Mouse (Mus musculus) embryonic facial prominence, embryonic 11.5 days (tissue): ENCODE data around the gene Zfp385c. TPM values are rescaled to one million over a fixed set of nuclear protein-coding genes. Genes with fewer than 3 reads are reported as not detected.

Experiments
- ATAC-seq: fragments of 200-750 bp; cut with Nextera tagmentation; replicated peaks from 2 replicates; pipeline ENCODE4 v1.8.0; 2017; ENCODE audit warnings: low read depth; ENCODE audit not compliant: insufficient number of reproducible peaks, low FRiP score, low TSS enrichment
- DNase-seq: peaks from one replicate; pipeline ENCODE4 v3.0.0-alpha.2; 2015; ENCODE audit warnings: low spot score
- H3K27ac ChIP-seq: fragments of 300-500 bp; sonication (generic); replicated peaks from 2 replicates; pipeline ENCODE4 v1.5.1; 2014; ENCODE audit warnings: mild to moderate bottlenecking, low read depth, low read length, control low read depth
- H3K27me3 ChIP-seq: fragments of 300-500 bp; sonication (generic); 2 replicates; pipeline ENCODE4 v1.6.1; 2014; ENCODE audit warnings: mild to moderate bottlenecking, low read length, moderate library complexity, mixed read lengths; ENCODE audit not compliant: control insufficient read depth, insufficient read depth
- H3K36me3 ChIP-seq: fragments of 300-500 bp; sonication (generic); replicated peaks from 2 replicates; pipeline ENCODE4 v1.6.1; 2014; ENCODE audit warnings: low read depth, mild to moderate bottlenecking, low read length, moderate library complexity, mixed read lengths; ENCODE audit not compliant: control insufficient read depth, insufficient read depth
- H3K4me1 ChIP-seq: fragments of 300-500 bp; sonication (generic); 2 replicates; pipeline ENCODE4 v1.6.1; 2014; ENCODE audit warnings: low read length, mixed read lengths; ENCODE audit not compliant: control insufficient read depth, insufficient read depth
- H3K4me2 ChIP-seq: fragments of 300-500 bp; sonication (generic); 2 replicates; pipeline ENCODE4 v1.6.1; 2014; ENCODE audit warnings: low read depth, mild to moderate bottlenecking, control low read depth, low read length, moderate library complexity
- H3K4me3 ChIP-seq: fragments of 300-500 bp; sonication (generic); 2 replicates; pipeline ENCODE4 v1.5.1; 2014; ENCODE audit warnings: low read depth, low read length, control low read depth
- H3K9ac ChIP-seq: fragments of 300-500 bp; sonication (generic); replicated peaks from 2 replicates; pipeline ENCODE4 v1.6.1; 2014; ENCODE audit warnings: mild to moderate bottlenecking, control low read depth, low read length
- H3K9me3 ChIP-seq: fragments of 300-500 bp; sonication (generic); replicated peaks from 2 replicates; pipeline ENCODE4 v1.6.1; 2016; ENCODE audit warnings: mild to moderate bottlenecking, low read length, inconsistent platforms, mixed read lengths; ENCODE audit not compliant: control insufficient read depth
- WGBS: fragments of 180-500 bp; shearing (Covaris S2); extraction: QIAGEN DNeasy Blood & Tissue Kit; methylation state at CpG from one replicate; pipeline ENCODE4 v1.1.7; 2014; 5-methylcytosine and 5-hydroxymethylcytosine counted together
- polyA plus RNA-seq: library from polyadenylated mRNA; unstranded; fragments of >200 nt; fragmentation: Nextera tagmentation; extraction: Ambion mirVana; gene quantifications from 2 replicates; pipeline ENCODE4 v1.2.1, GENCODE M21; 2014

Zfp385c gene
- polyA plus RNA-seq, 1 experiment from 2014 or later, result 1.2 TPM

- Histone ChIP-seq H3K4me3 (no peak overlapping the region), H3K27ac (no peak overlapping the region), H3K9me3 (no peaks in the 10 kb centered on the region), H3K27me3 (no peaks in the 10 kb centered on the region), H3K9ac (no peak overlapping the region), H3K4me2 (no peak overlapping the region), H3K4me1 (no peaks in the 10 kb centered on the region), H3K36me3 (no peaks in the 10 kb centered on the region)
- DNase-seq, result no peak
- ATAC-seq, result no peak
- 82% methylated on average over 2 of the region's 2 CpGs for WGBS
Measured at GRCm38 (mm10) chr11:100684084-100684483, 8.2 kb downstream of the Zfp385c start.

DNA sequence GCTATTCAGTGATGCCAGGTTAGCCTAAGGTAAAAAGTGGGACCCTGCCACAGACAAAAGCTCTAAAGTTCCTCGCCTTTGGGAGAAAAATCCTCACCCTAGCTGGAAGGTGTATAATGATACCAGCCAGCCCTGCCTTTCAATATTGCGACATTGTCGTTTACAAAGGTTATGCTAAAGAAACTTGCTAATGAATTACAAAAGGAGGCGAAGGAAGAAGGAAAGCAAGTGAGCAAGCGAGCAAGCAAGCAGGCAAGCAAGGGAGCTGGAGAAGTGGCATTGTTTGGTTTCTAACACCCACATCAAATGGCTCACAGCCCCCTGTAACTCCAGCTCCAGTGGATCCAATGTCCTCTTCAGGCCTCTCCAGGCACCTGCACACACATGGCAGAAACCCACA is 9.7 kb downstream of the Zfp385c start:
- H3K4me3 ChIP-seq, result no peak overlapping the region
- no peaks in the 10 kb centered on the region for H3K9me3 ChIP-seq
- H3K27me3 ChIP-seq, result no peaks in the 10 kb centered on the region
- no peak overlapping the region for H3K4me2 ChIP-seq
- WGBS, result 66% methylated on average over 5 of the region's 5 CpGs
- H3K9ac ChIP-seq, result no peak overlapping the region
- no peak for DNase-seq
- H3K27ac ChIP-seq, result no peak overlapping the region
- ATAC-seq, result no peak
- no peaks in the 10 kb centered on the region for H3K36me3 ChIP-seq
- no peaks in the 10 kb centered on the region for H3K4me1 ChIP-seq

- Histone ChIP-seq H3K4me1 (no peaks in the 10 kb centered on the region), H3K27ac (no peak overlapping the region), H3K4me2 (no peak overlapping the region), H3K9me3 (no peaks in the 10 kb centered on the region), H3K36me3 (no peaks in the 10 kb centered on the region), H3K27me3 (no peaks in the 10 kb centered on the region), H3K4me3 (no peak overlapping the region), H3K9ac (no peak overlapping the region)
- WGBS, result 74% methylated on average over 5 of the region's 5 CpGs
- ATAC-seq (no peak), DNase-seq (no peak)
Measured at GRCm38 (mm10) chr11:100681826-100682225, 10.4 kb downstream of the Zfp385c start.

DNA sequence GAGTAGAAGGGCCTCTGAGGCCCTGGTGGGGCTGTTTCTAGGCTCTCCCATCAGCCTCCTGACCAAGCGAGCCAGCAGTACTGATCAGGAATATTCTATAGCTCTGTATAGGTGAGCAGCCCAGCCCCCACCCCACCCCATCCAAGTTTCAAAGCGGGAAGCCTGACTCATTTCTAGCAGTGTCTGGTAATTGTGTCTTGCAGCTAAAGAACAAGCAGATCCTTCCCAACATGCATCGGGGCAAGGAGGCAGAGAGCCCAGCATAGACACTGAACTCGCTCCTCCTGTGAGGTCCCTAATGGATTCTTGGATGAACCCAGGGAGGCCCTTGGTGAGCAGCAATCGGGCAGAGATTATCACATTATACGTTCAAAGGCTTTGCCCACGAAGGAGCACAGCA is 14.4 kb downstream of the Zfp385c start:
- no peak overlapping the region for H3K9ac ChIP-seq
- H3K27me3 ChIP-seq, result no peaks in the 10 kb centered on the region
- no peaks in the 10 kb centered on the region for H3K36me3 ChIP-seq
- no peaks in the 10 kb centered on the region for H3K9me3 ChIP-seq
- H3K27ac ChIP-seq, result no peak overlapping the region
- no peak for DNase-seq
- H3K4me1 ChIP-seq, result no peaks in the 10 kb centered on the region
- H3K4me3 ChIP-seq, result no peak overlapping the region
- 54% methylated on average over 7 of the region's 7 CpGs for WGBS
- no peak for ATAC-seq
- no peak overlapping the region for H3K4me2 ChIP-seq

DNA sequence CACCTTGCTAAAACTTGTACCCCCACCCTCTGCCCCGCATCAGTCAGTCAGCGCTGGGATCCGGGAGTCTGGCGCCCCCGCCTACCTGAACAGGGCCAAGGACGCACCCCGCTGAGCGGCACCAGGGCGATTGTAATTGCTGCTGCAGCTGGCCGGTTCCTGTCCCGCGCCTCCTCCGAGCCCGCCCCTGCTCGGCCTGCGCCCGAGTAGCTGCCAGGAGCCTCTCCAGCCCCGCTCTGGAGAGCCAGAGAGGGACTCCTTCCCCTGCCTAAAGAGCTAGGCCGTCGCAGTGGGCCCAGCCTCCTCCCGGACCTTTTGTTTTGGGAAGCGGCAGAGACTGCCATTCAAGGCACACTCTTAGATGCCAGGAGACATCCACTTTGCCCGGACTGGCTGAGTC is 19.1 kb downstream of the Zfp385c start:
- Histone ChIP-seq H3K9ac (peak overlapping the region; percentile 61), H3K4me2 (peak overlapping the region; percentile 38), H3K9me3 (no peaks in the 10 kb centered on the region), H3K27ac (no peak overlapping the region), H3K4me1 (no peaks in the 10 kb centered on the region), H3K36me3 (no peaks in the 10 kb centered on the region), H3K4me3 (peak overlapping the region; percentile 6; the same call in 1 of the 2 replicates), H3K27me3 (no peaks in the 10 kb centered on the region)
- no peak for ATAC-seq
- peak; percentile 35 for DNase-seq
- WGBS, result 1% methylated on average over 23 of the region's 23 CpGs

- no peaks in the 10 kb centered on the region for H3K36me3 ChIP-seq
- no peaks in the 10 kb centered on the region for H3K9me3 ChIP-seq
- no peaks in the 10 kb centered on the region for H3K27me3 ChIP-seq
- no peak overlapping the region for H3K4me3 ChIP-seq
- DNase-seq (no peak), ATAC-seq (no peak)
- WGBS, result 89% methylated on average over 2 of the region's 2 CpGs
- H3K4me2 ChIP-seq, result no peak overlapping the region
- no peak overlapping the region for H3K9ac ChIP-seq
- no peaks in the 10 kb centered on the region for H3K4me1 ChIP-seq
- no peak overlapping the region for H3K27ac ChIP-seq
Measured at GRCm38 (mm10) chr11:100671956-100672355, 20.3 kb downstream of the Zfp385c start.

- Histone ChIP-seq H3K27ac (no peak overlapping the region), H3K9ac (no peak overlapping the region), H3K27me3 (no peaks in the 10 kb centered on the region), H3K36me3 (no peaks in the 10 kb centered on the region), H3K4me3 (no peak overlapping the region), H3K4me2 (no peak overlapping the region), H3K4me1 (no peaks in the 10 kb centered on the region), H3K9me3 (no peaks in the 10 kb centered on the region)
- no peak for ATAC-seq
- no peak for DNase-seq
- WGBS, result 83% methylated on average over 1 of the region's 1 CpGs
Measured at GRCm38 (mm10) chr11:100671049-100671448, 21.2 kb downstream of the Zfp385c start.

DNA sequence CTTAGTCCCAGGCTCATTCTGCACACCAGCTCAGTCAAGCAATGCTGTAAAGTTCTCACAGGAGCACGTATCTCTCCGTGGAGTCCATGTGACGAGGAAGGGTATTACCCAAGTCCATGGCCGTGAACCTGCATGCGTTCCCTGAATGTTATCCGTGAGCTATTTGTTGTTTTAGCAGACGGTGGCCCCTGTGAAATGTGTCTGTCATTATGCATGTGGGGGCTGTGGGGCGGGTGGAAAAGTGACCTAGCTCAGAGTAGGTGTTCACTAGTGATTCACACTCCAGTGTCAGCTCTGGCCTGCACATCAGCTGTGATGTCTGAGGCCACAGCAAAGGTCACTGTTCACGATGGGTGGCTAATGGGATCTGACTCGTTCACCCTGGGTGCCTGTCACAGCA is 32.4 kb downstream of the Zfp385c start:
- no peaks in the 10 kb centered on the region for H3K4me1 ChIP-seq
- H3K27ac ChIP-seq, result no peak overlapping the region
- H3K4me2 ChIP-seq, result no peak overlapping the region
- H3K9me3 ChIP-seq, result no peaks in the 10 kb centered on the region
- 69% methylated on average over 10 of the region's 10 CpGs for WGBS
- DNase-seq (no peak), ATAC-seq (no peak)
- H3K27me3 ChIP-seq, result no peaks in the 10 kb centered on the region
- no peaks in the 10 kb centered on the region for H3K36me3 ChIP-seq
- no peak overlapping the region for H3K4me3 ChIP-seq
- no peak overlapping the region for H3K9ac ChIP-seq
